ENCODE assay signal across 24 mouse cellular contexts in genomic region chr12:3858754-3859153, GRCm38 (mm10). TPM values are rescaled to one million over a fixed set of nuclear protein-coding genes. Genes with fewer than 3 reads are reported as not detected.
DNase-seq lines count a peak whose midpoint lies in the region; ATAC-seq and TF ChIP-seq lines count a peak whose summit lies in the region.
"Had no signal": no experiment of that assay in that cellular context is flagged by ENCODE, and none has a peak within 500 bp of the region (broad histone marks: within the 10 kb centered on the region; RNA-seq: fewer than 3 reads in every experiment).

No protein-coding gene starts in this region.

- no peak overlapping the region for H3ac ChIP-seq in myocyte (ENCODE audit: control insufficient read depth, insufficient read length)

- no peaks in the 10 kb centered on the region for H3K27me3 ChIP-seq in lung, embryonic 16.5 days (ENCODE audit: control insufficient read depth, insufficient read depth, low read depth, low read length)
- no peaks in the 10 kb centered on the region for H3K27me3 ChIP-seq in myocyte (ENCODE audit: control insufficient read depth, insufficient read depth, insufficient read length)
- H3K27me3 ChIP-seq: embryonic facial prominence, embryonic 13.5 days; embryonic facial prominence, embryonic 15.5 days; forebrain, embryonic 12.5 days had no signal

- ATAC-seq in lung, embryonic 16.5 days (ENCODE audit: low read depth): 0 out of 2 replicates have a peak, but pooled peaks have one; percentile 26
- ATAC-seq: forebrain, embryonic 14.5 days; forebrain, embryonic 16.5 days had no signal

- H3K27ac ChIP-seq in gastrocnemius, adult 2 months: peak overlapping the region; percentile 98
- H3K27ac ChIP-seq in lung, embryonic 16.5 days (ENCODE audit: low read length): no peak overlapping the region
- H3K27ac ChIP-seq: embryonic facial prominence, embryonic 13.5 days; embryonic facial prominence, embryonic 15.5 days; forebrain, embryonic 10.5 days; forebrain, embryonic 12.5 days had no signal

- no peak overlapping the region for H3K9ac ChIP-seq in lung, embryonic 16.5 days (ENCODE audit: low read length)
- H3K9ac ChIP-seq: embryonic facial prominence, embryonic 13.5 days; embryonic facial prominence, embryonic 15.5 days; forebrain, embryonic 12.5 days had no signal

- intact Hi-C loops in gastrocnemius, adult 2 months (cut with DNase I): no loop called here
- intact Hi-C loops in gastrocnemius, postnatal 14 days (cut with DNase I; ENCODE audit: low total_unique reads): no loop called here

- H3K79me2 ChIP-seq in myocyte (ENCODE audit: control insufficient read depth, insufficient read depth): no peaks in the 10 kb centered on the region

- no peak overlapping the region for H3K4me3 ChIP-seq in gastrocnemius, adult 2 months
- H3K4me3 ChIP-seq in lung, embryonic 16.5 days (ENCODE audit: low read length): no peak overlapping the region
- no peak overlapping the region for H3K4me3 ChIP-seq in myocyte
- H3K4me3 ChIP-seq: embryonic facial prominence, embryonic 13.5 days; embryonic facial prominence, embryonic 15.5 days; erythroblast, embryonic 14.5 days; forebrain, embryonic 10.5 days; forebrain, embryonic 12.5 days had no signal

- no peak overlapping the region for H3K4me2 ChIP-seq in lung, embryonic 16.5 days (ENCODE audit: low read depth, low read length)
- H3K4me2 ChIP-seq in myocyte (ENCODE audit: low read depth): no peak overlapping the region
- H3K4me2 ChIP-seq: embryonic facial prominence, embryonic 13.5 days; embryonic facial prominence, embryonic 15.5 days; forebrain, embryonic 12.5 days had no signal

- peaks cover 30% of the 10 kb centered on the region for H3K4me1 ChIP-seq in lung, embryonic 16.5 days (replicated peaks; ENCODE audit: control insufficient read depth, insufficient read depth, low read length)
- H3K4me1 ChIP-seq: forebrain, embryonic 12.5 days had no signal

- no peak for DNase-seq in gastrocnemius, adult 2 months
- DNase-seq in gastrocnemius, postnatal 14 days: no peak
- peak; percentile 48 for DNase-seq in kidney, postnatal 10 days
- DNase-seq in kidney, adult 8-10 months: no peak
- no peak for DNase-seq in lung, postnatal 14 days
- no peak for DNase-seq in adrenal gland, adult 18-20 months (ENCODE audit: low spot score in 2 of 2)
- DNase-seq: adrenal gland, adult 8-10 months; B cell, adult 2 months; cerebellum, adult 11 months; cerebellum, adult 18-20 months; cerebellum, adult 8-10 months; cerebellum, adult 9-11 months; cerebellum, postnatal 14 days; cerebellum, postnatal 36 days; embryo, embryonic 11 days had no signal

- H3K9me3 ChIP-seq in lung, embryonic 16.5 days (ENCODE audit: control insufficient read depth, low read length): no peaks in the 10 kb centered on the region
- H3K9me3 ChIP-seq: embryonic facial prominence, embryonic 13.5 days; embryonic facial prominence, embryonic 15.5 days; forebrain, embryonic 10.5 days; forebrain, embryonic 12.5 days had no signal

- no peak for TF ChIP-seq POLR2A in myocyte (IDR thresholded peaks at IDR 0.05; ENCODE audit: insufficient read length, low read depth)

- WGBS in lung, embryonic 16.5 days: 76% methylated on average over 4 of the region's 4 CpGs

- TF ChIP-seq CTCF in gastrocnemius, adult 2 months (IDR thresholded peaks at IDR 0.05): no peak

- peaks cover 11% of the 10 kb centered on the region for H3K36me3 ChIP-seq in lung, embryonic 16.5 days (ENCODE audit: control insufficient read depth, insufficient read depth, low read length)
- no peaks in the 10 kb centered on the region for H3K36me3 ChIP-seq in myocyte (ENCODE audit: control insufficient read depth, insufficient read depth)

TF ChIP-seq in myocyte, 11 proteins besides CTCF, POLR2A, EP300 and RAD21:
- TF ChIP-seq MYOD1 (IDR thresholded peaks at IDR 0.05; ENCODE audit: control insufficient read depth in 1 of 3, insufficient read length in 2 of 3, low read depth in 2 of 3) (peak in 2 of 3 experiments; percentile 87 to 88), E2F4 (IDR thresholded peaks at IDR 0.05; ENCODE audit: insufficient read depth) (no peak)
TF ChIP-seq in myocyte: peak in this region for 1.

RNA-seq across cellular contexts. Expression of gene Dnmt3a, which starts 52.9 kb away (rescaled TPM):
- total RNA-seq in gastrocnemius, adult 2 months (2021): 10 to 100 TPM; 57.5 to 97.5 TPM
- 100 to 1,000 TPM; 119 to 137 TPM for total RNA-seq in gastrocnemius, postnatal 14 days (2021)
- 64.2 and 77.3 TPM in 2 replicates for polyA plus RNA-seq in lung, embryonic 16.5 days (2015; fragmentation: Nextera tagmentation; extraction: Ambion mirVana)
- 4.6 TPM for polyA plus RNA-seq in myocyte (2012; fragmentation: generic; extraction: Trizol)
- total RNA-seq in adrenal gland, adult 18-20 months (2021): 10 to 100 TPM; 35.9 to 42.7 TPM
